Mouse (Mus musculus) myocyte (in vitro differentiated cells): Measurements from ENCODE around the gene Gm2381. TPM values are rescaled to one million over a fixed set of nuclear protein-coding genes. Genes with fewer than 3 reads are reported as not detected.
"Not testable (repeated sequence)": the region's sequence is repeated elsewhere in the genome, so short reads cannot be mapped to it uniquely, and the experiment has no call there.

ENCODE experiments used
- H3K27me3 ChIP-seq: one replicate; pipeline ENCODE4 v1.6.1; 2011; ENCODE audit not compliant: control insufficient read depth, insufficient read depth, insufficient read length
- H3K36me3 ChIP-seq: one replicate; pipeline ENCODE4 v1.6.1; 2011; ENCODE audit not compliant: control insufficient read depth, insufficient read depth
- H3K4me2 ChIP-seq: one replicate; pipeline ENCODE4 v1.6.1; 2011; ENCODE audit warnings: low read depth, control low read depth
- H3K4me3 ChIP-seq: one replicate; pipeline ENCODE4 v1.5.1; 2011; ENCODE audit warnings: mild to moderate bottlenecking, control low read depth, moderate library complexity
- H3K79me2 ChIP-seq: one replicate; pipeline ENCODE4 v1.6.1; 2011; ENCODE audit not compliant: control insufficient read depth, insufficient read depth
- H3ac ChIP-seq: one replicate; pipeline ENCODE4 v1.6.1; 2011; ENCODE audit not compliant: control insufficient read depth, insufficient read length
- CEBPB ChIP-seq: IDR thresholded peaks from 2 replicates; pipeline ENCODE4 v1.6.1; 2011; ENCODE audit warnings: mild to moderate bottlenecking, moderate library complexity; ENCODE audit not compliant: poor library complexity, insufficient read depth, severe bottlenecking
- E2F4 ChIP-seq: IDR thresholded peaks from one replicate; pipeline ENCODE4 v1.6.1; 2011; ENCODE audit warnings: mild to moderate bottlenecking, control low read depth, moderate library complexity; ENCODE audit not compliant: insufficient read depth
- MAX ChIP-seq: IDR thresholded peaks from one replicate; pipeline ENCODE4 v1.6.1; 2011; ENCODE audit warnings: low read depth, mild to moderate bottlenecking, control low read depth
- MYOD1 ChIP-seq, 3 experiments: IDR thresholded peaks; one replicate each; pipeline ENCODE4 v1.6.1; 2011; ENCODE audit warnings: control low read depth in 2 of 3, low read depth in 2 of 3, mild to moderate bottlenecking in 2 of 3, moderate library complexity in 1 of 3; ENCODE audit not compliant: insufficient read length in 2 of 3, control insufficient read depth in 1 of 3
- MYOG ChIP-seq, 3 experiments: IDR thresholded peaks; one replicate each; pipeline ENCODE4 v1.6.1; 2011; ENCODE audit warnings: control low read depth in 2 of 3, low read depth in 2 of 3, mild to moderate bottlenecking in 2 of 3; ENCODE audit not compliant: insufficient read length in 2 of 3, control insufficient read depth in 1 of 3, insufficient read depth in 1 of 3
- POLR2A ChIP-seq: IDR thresholded peaks from one replicate; pipeline ENCODE4 v1.6.1; 2011; ENCODE audit warnings: low read depth, mild to moderate bottlenecking, control low read depth, moderate library complexity; ENCODE audit not compliant: insufficient read length
- POLR2AphosphoS2 ChIP-seq: IDR thresholded peaks from one replicate; pipeline ENCODE4 v1.6.1; 2011; ENCODE audit warnings: low read depth, control low read depth; ENCODE audit not compliant: insufficient read length
- REST ChIP-seq: IDR thresholded peaks from one replicate; pipeline ENCODE4 v1.6.1; 2011; ENCODE audit warnings: mild to moderate bottlenecking, control low read depth, moderate library complexity; ENCODE audit not compliant: insufficient read depth, insufficient read length
- SRF ChIP-seq: IDR thresholded peaks from one replicate; pipeline ENCODE4 v1.6.1; 2011; ENCODE audit warnings: low read depth; ENCODE audit not compliant: control insufficient read depth, insufficient read length
- TCF12 ChIP-seq: IDR thresholded peaks from one replicate; pipeline ENCODE4 v1.6.1; 2011; ENCODE audit warnings: mild to moderate bottlenecking, control low read depth; ENCODE audit not compliant: poor library complexity, insufficient read depth, severe bottlenecking
- TCF3 ChIP-seq: IDR thresholded peaks from one replicate; pipeline ENCODE4 v1.6.1; 2011; ENCODE audit warnings: low read depth, control low read depth; ENCODE audit not compliant: insufficient read length
- USF1 ChIP-seq: IDR thresholded peaks from one replicate; pipeline ENCODE4 v1.6.1; 2011; ENCODE audit warnings: low read depth, mild to moderate bottlenecking, control low read depth, moderate library complexity
- polyA plus RNA-seq: library from polyadenylated mRNA; unstranded; fragments of >200 nt; fragmentation: generic; extraction: Trizol; gene quantifications from one replicate; pipeline ENCODE4 v1.2.1, GENCODE M21; 2012; ENCODE audit warnings: missing spikeins

Gm2381 gene
- 0.05 TPM for polyA plus RNA-seq

- TF ChIP-seq MYOG (IDR thresholded peaks at IDR 0.05; ENCODE audit: control insufficient read depth in 1 of 3, insufficient read depth in 1 of 3, insufficient read length in 2 of 3, low read depth in 2 of 3) = peak in 1 of 3 experiments; percentile 67
- peak; percentile 1 for TF ChIP-seq TCF3
- peak in 1 of 3 experiments; percentile 10 for TF ChIP-seq MYOD1 (IDR thresholded peaks at IDR 0.05; ENCODE audit: control insufficient read depth in 1 of 3, insufficient read length in 2 of 3, low read depth in 2 of 3)
- H3K4me2 ChIP-seq = not testable (repeated sequence)
These were observed at the start of gene Gm2381 for GRCm38 (mm10) chr7:42866801-42867458. Gene Gm2381 (minus strand): TSS chr7:42867234.

GRCm38 (mm10) chr7:42898067-42898466, 31.0 kb upstream of the Gm2381 start:
- H3K36me3 ChIP-seq, H3K27me3 ChIP-seq, H3ac ChIP-seq, H3K79me2 ChIP-seq, H3K4me3 ChIP-seq, H3K4me2 ChIP-seq: not testable (repeated sequence)

More at GRCm38 (mm10) chr7:42866801-42867458, at the start of gene Gm2381:
- H3K27me3 ChIP-seq, H3ac ChIP-seq, H3K4me3 ChIP-seq, H3K36me3 ChIP-seq, H3K79me2 ChIP-seq: not testable (repeated sequence)

GRCm38 (mm10) chr7:42878090-42878489, 11.1 kb upstream of the Gm2381 start:
- Histone ChIP-seq H3K36me3 (no peaks in the 10 kb centered on the region), H3K79me2 (no peaks in the 10 kb centered on the region), H3K4me2 (no peak overlapping the region), H3ac (no peak overlapping the region), H3K27me3 (no peaks in the 10 kb centered on the region), H3K4me3 (no peak overlapping the region)
- no peak for TF ChIP-seq MYOG (IDR thresholded peaks at IDR 0.05; ENCODE audit: control insufficient read depth in 1 of 3, insufficient read depth in 1 of 3, insufficient read length in 2 of 3, low read depth in 2 of 3)
- no peak for TF ChIP-seq SRF
- TF ChIP-seq E2F4 = no peak
- TF ChIP-seq TCF3 = no peak
- no peak for TF ChIP-seq MYOD1 (IDR thresholded peaks at IDR 0.05; ENCODE audit: control insufficient read depth in 1 of 3, insufficient read length in 2 of 3, low read depth in 2 of 3)
- TF ChIP-seq POLR2AphosphoS2 = no peak
- no peak for TF ChIP-seq USF1
- TF ChIP-seq MAX = no peak
- no peak for TF ChIP-seq REST
- no peak for TF ChIP-seq POLR2A
- no peak for TF ChIP-seq TCF12
- TF ChIP-seq CEBPB = no peak

- H3ac ChIP-seq, H3K4me2 ChIP-seq, H3K4me3 ChIP-seq, H3K79me2 ChIP-seq, H3K27me3 ChIP-seq, H3K36me3 ChIP-seq: not testable (repeated sequence)
These were observed 28.7 kb downstream of the Gm2381 start for GRCm38 (mm10) chr7:42838366-42838765.

GRCm38 (mm10) chr7:42832221-42832620, 34.8 kb downstream of the Gm2381 start:
- no peak overlapping the region for H3K4me2 ChIP-seq
- H3ac ChIP-seq = no peak overlapping the region
- H3K36me3 ChIP-seq = no peaks in the 10 kb centered on the region
- no peaks in the 10 kb centered on the region for H3K27me3 ChIP-seq
- no peak overlapping the region for H3K4me3 ChIP-seq
- H3K79me2 ChIP-seq = no peaks in the 10 kb centered on the region
- TF ChIP-seq POLR2AphosphoS2 = no peak
- no peak for TF ChIP-seq MAX
- no peak for TF ChIP-seq USF1
- no peak for TF ChIP-seq MYOG (IDR thresholded peaks at IDR 0.05; ENCODE audit: control insufficient read depth in 1 of 3, insufficient read depth in 1 of 3, insufficient read length in 2 of 3, low read depth in 2 of 3)
- no peak for TF ChIP-seq REST
- no peak for TF ChIP-seq SRF
- TF ChIP-seq TCF12 = no peak
- TF ChIP-seq E2F4 = no peak
- no peak for TF ChIP-seq MYOD1 (IDR thresholded peaks at IDR 0.05; ENCODE audit: control insufficient read depth in 1 of 3, insufficient read length in 2 of 3, low read depth in 2 of 3)
- TF ChIP-seq POLR2A = no peak
- TF ChIP-seq CEBPB = no peak
- TF ChIP-seq TCF3 = no peak

- not testable (repeated sequence) for H3K27me3 ChIP-seq, H3K4me2 ChIP-seq, H3K36me3 ChIP-seq, H3K79me2 ChIP-seq, H3K4me3 ChIP-seq, H3ac ChIP-seq
These were observed 73.6 kb downstream of the Gm2381 start, which contains the start of gene Vmn2r62 for GRCm38 (mm10) chr7:42793425-42793824. Gene Vmn2r62 (minus strand): TSS chr7:42793525.

Other genes starting within 250 kb of the Gm2381 start
- 0.18 TPM for gene Zfp976, start 224.6 kb downstream of the Gm2381 start, polyA plus RNA-seq
- gene Zfp975, start 174.5 kb downstream of the Gm2381 start, polyA plus RNA-seq = 0.41 TPM
- 0.02 TPM for gene Gm17067, start 140.2 kb downstream of the Gm2381 start, polyA plus RNA-seq
- gene Vmn2r62, start 73.7 kb downstream of the Gm2381 start, polyA plus RNA-seq = not detected
- not detected for gene Vmn2r63, start 66.6 kb upstream of the Gm2381 start, polyA plus RNA-seq
- not detected for gene Gm9268, start 151.5 kb upstream of the Gm2381 start, polyA plus RNA-seq
- gene Zfp936, start 247.0 kb upstream of the Gm2381 start, polyA plus RNA-seq = 0.35 TPM